Mouse (Mus musculus) G1E (cell line): Measurements from ENCODE around the gene Wdr83. TPM values are rescaled to one million over a fixed set of nuclear protein-coding genes. Genes with fewer than 3 reads are reported as not detected.

ENCODE experiments used
- ATAC-seq: 2 replicates; pipeline ENCODE4 v1.8.0; 2016; ENCODE audit warnings: mild to moderate bottlenecking; ENCODE audit not compliant: insufficient number of reproducible peaks, poor library complexity, low FRiP score, severe bottlenecking; ENCODE audit errors: extremely low read depth
- DNase-seq: peaks from one replicate; pipeline ENCODE4 v3.0.0; 2012; ENCODE audit warnings: low spot score
- H3K27me3 ChIP-seq: 2 replicates; pipeline ENCODE4 v1.6.1; 2012; ENCODE audit warnings: mild to moderate bottlenecking, low read length, inconsistent platforms; ENCODE audit not compliant: insufficient read depth
- H3K36me3 ChIP-seq: replicated peaks from 2 replicates; pipeline ENCODE3; 2012; ENCODE audit warnings: mild to moderate bottlenecking, inconsistent platforms
- H3K4me1 ChIP-seq: 2 replicates; pipeline ENCODE4 v1.6.1; 2012; ENCODE audit warnings: low read depth, low read length, inconsistent platforms, mixed read lengths; ENCODE audit not compliant: insufficient read depth
- H3K4me3 ChIP-seq: 2 replicates; pipeline ENCODE4 v1.5.1; 2012; ENCODE audit warnings: low read depth, mild to moderate bottlenecking, inconsistent platforms, low read length, moderate library complexity, mixed read lengths
- H3K9me3 ChIP-seq: replicated peaks from 2 replicates; pipeline ENCODE4 v1.6.1; 2012; ENCODE audit warnings: inconsistent platforms
- CTCF ChIP-seq: IDR thresholded peaks from 2 replicates; pipeline ENCODE4 v1.5.1; 2012; ENCODE audit warnings: low read depth, low read length, inconsistent platforms, mixed read lengths
- GATA1 ChIP-seq: IDR thresholded peaks from 2 replicates; pipeline ENCODE4 v1.6.1; 2012; ENCODE audit warnings: borderline replicate concordance, low read length, inconsistent platforms, mixed read lengths
- GATA2 ChIP-seq: IDR thresholded peaks from 2 replicates; pipeline ENCODE4 v1.6.1; 2012; ENCODE audit warnings: low read depth, low read length, inconsistent platforms, borderline replicate concordance
- POLR2AphosphoS5 ChIP-seq: IDR thresholded peaks from 2 replicates; pipeline ENCODE4 v1.6.1; 2012; ENCODE audit warnings: low read depth, low read length, inconsistent platforms; ENCODE audit not compliant: insufficient replicate concordance
- TAL1 ChIP-seq: conservative IDR thresholded peaks from 2 replicates; pipeline ENCODE4 v1.6.1; 2012; ENCODE audit warnings: low read depth, low read length, inconsistent platforms, mixed read lengths
- polyA plus RNA-seq: library from polyadenylated mRNA; stranded (reverse); fragments of >175 nt; gene quantifications from 2 replicates; pipeline ENCODE4 v1.2.3, GENCODE M21; 2012
- total RNA-seq, 2 experiments: library from RNA; stranded (forward) in 1 of 2; stranded (reverse) in 1 of 2; fragments of 200-1000 nt in 1 of 2; fragments of >200 nt in 1 of 2; fragmentation: Nextera tagmentation in 1 of 2; gene quantifications; 2 replicates each; pipeline ENCODE4 v1.2.3; 2014 to 2017

Wdr83 gene
- total and polyA plus RNA-seq, 3 experiments = 22.4 to 38.9 (median 27.2) TPM

DNA sequence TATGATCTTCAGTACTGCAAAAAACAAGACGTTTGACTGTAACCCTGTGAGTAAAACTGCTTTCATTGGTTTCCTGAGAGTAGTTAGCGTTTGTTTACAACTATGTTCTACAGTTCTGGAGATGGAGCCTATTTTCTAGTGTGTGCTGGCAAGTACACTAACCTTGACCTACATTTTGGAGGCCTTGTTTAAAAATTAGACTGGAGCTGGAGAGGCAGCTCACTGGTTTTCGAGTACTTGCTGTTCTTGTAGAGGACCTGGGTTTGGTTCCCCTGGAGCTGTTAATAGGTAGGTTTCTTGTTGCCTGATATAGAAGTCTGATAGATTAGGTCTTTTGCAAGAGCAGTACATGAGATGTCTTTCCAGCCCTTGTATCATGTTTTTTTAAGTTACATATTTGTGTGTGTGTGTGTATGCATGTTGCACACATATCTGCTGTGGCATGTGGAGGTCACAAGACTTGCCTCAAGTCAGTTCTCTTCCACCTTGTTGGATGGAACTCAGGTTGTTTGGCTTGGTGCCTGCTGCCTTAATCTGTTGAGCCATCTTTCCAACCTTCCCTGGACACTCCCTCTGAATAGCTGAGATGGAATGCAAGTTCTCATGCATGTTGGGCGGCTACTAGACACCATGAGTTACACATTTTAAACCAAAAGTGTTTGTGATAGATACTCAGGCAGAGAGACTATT lies 48.3 kb downstream of the Wdr83 start:
- Histone ChIP-seq H3K27me3 (no peaks in the 10 kb centered on the region), H3K36me3 (peaks cover 65% of the 10 kb centered on the region), H3K4me3 (no peak overlapping the region), H3K4me1 (peaks cover 70% of the 10 kb centered on the region), H3K9me3 (no peaks in the 10 kb centered on the region)
- TF ChIP-seq POLR2AphosphoS5 = no peak
- no peak for TF ChIP-seq TAL1
- TF ChIP-seq GATA2 = no peak
- TF ChIP-seq GATA1 = no peak
- no peak for TF ChIP-seq CTCF
- no peak for DNase-seq
- ATAC-seq = no peak

- TF ChIP-seq POLR2AphosphoS5 = no peak
- no peak for TF ChIP-seq CTCF
- no peak for TF ChIP-seq GATA1
- no peak for TF ChIP-seq GATA2
- TF ChIP-seq TAL1 = no peak
- ATAC-seq = no peak
- no peaks in the 10 kb centered on the region for H3K27me3 ChIP-seq
- H3K9me3 ChIP-seq = no peaks in the 10 kb centered on the region
- peaks cover 61% of the 10 kb centered on the region for H3K36me3 ChIP-seq
- no peak for DNase-seq
- peak overlapping the region; percentile 95; the same call in 1 of the 2 replicates for H3K4me3 ChIP-seq
- H3K4me1 ChIP-seq = peaks cover 68% of the 10 kb centered on the region
These were observed 51.8 kb downstream of the Wdr83 start for GRCm38 (mm10) chr8:85029271-85029670.

DNA sequence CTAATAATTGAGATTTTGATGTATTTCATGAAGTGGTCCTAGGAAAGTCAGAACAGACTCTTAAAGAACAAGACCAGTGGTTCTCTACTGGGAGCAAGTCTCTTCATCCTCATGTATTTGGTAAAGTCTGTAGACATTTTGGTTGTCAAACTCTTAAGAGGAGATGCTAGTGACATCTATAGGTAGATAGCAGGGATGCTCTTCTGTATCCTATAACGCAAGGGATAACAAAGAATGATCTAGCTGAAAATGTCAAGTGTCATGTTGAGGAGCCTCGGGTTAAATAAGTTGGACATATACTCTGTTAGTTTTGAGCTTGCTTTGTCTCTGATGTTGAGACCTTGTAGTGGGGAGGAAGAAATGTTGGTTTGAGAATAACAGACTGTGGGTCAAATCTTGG lies 53.2 kb downstream of the Wdr83 start:
- Histone ChIP-seq H3K36me3 (peaks cover 61% of the 10 kb centered on the region), H3K4me3 (peak overlapping the region; percentile 95), H3K27me3 (no peaks in the 10 kb centered on the region), H3K9me3 (no peaks in the 10 kb centered on the region), H3K4me1 (peaks cover 69% of the 10 kb centered on the region)
- no peak for ATAC-seq
- DNase-seq = no peak
- TF ChIP-seq POLR2AphosphoS5 = no peak
- no peak for TF ChIP-seq CTCF
- no peak for TF ChIP-seq GATA1
- no peak for TF ChIP-seq GATA2
- no peak for TF ChIP-seq TAL1

DNA sequence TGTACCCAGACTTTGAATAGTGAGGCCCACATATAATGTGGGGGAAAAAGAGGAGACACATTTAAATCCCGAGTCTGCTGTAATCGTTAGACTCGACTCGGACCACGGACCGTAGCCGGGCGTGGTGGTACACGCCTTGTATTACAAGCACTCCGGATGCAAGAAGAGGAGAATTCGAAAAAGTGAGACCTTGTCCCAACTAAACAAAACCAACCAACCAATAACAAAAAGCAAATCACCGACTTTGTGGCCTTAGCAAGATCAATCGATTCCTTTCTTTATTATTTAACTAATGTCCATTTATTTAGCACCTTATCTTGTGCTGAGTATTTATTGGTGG lies 53.6 kb downstream of the Wdr83 start:
- peaks cover 59% of the 10 kb centered on the region for H3K36me3 ChIP-seq

DNA sequence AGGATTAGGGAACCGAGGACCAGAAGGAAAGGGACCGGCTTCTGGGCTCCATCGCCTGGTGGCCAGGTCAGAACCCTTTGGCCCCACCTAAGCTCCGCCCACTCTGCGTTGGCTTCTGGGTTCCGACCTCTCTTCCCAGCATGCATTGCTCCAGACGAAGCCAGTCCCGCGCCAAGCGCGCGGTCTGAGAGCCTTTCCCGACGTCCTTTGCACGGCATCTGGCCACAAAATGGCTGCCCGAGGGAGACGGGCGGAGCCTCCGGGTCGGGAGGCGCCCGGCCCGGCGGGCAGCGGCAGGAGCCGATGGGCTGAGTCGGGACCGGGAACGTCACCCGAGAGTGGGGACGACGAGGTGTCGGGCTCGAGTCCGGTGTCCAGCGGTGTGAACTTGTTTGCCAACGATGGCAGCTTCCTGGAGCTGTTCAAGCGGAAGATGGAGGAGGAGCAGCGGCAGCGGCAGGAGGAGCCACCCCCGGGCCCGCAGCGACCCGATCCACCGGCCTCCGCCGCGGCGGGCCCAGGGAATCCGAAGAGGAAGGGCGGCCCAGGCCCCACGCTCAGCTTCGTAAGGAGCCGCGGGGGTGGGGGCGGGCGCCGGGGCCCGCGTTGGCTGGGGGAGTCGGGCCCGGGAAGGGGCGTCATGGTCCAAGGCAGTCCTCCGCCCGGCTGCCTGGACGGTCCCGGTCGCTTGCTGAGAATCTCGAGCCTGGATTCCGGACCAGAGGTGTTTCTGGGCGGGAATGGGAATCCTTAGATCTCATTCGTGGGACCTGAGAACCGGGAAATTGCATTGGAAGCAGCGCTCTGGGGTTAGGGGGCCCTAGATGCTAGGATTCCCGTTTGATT lies 54.2 kb downstream of the Wdr83 start, which contains the start of gene Trir:
Gene Trir, plus strand, starts transcription at position 154 of the 846 bp plus-strand sequence.
- no peaks in the 10 kb centered on the region for H3K9me3 ChIP-seq
- ATAC-seq = peak; percentile 70
- H3K36me3 ChIP-seq = peaks cover 59% of the 10 kb centered on the region
- TF ChIP-seq GATA2 (no peak), CTCF (no peak), TAL1 (no peak), GATA1 (no peak), POLR2AphosphoS5 (no peak)
- peak; percentile 87 for DNase-seq
- no peaks in the 10 kb centered on the region for H3K27me3 ChIP-seq
- peaks cover 70% of the 10 kb centered on the region for H3K4me1 ChIP-seq
- H3K4me3 ChIP-seq = peak within 1 kb of the TSS; percentile 95

More for the DNA sequence above, 53.6 kb downstream of the Wdr83 start:
- no peak for TF ChIP-seq POLR2AphosphoS5
- no peak for TF ChIP-seq TAL1
- no peak for TF ChIP-seq GATA2
- no peak for TF ChIP-seq GATA1
- TF ChIP-seq CTCF = no peak
- peak overlapping the region; percentile 95 for H3K4me3 ChIP-seq
- peaks cover 68% of the 10 kb centered on the region for H3K4me1 ChIP-seq
- DNase-seq = no peak
- H3K27me3 ChIP-seq = no peaks in the 10 kb centered on the region
- no peak for ATAC-seq
- no peaks in the 10 kb centered on the region for H3K9me3 ChIP-seq

DNA sequence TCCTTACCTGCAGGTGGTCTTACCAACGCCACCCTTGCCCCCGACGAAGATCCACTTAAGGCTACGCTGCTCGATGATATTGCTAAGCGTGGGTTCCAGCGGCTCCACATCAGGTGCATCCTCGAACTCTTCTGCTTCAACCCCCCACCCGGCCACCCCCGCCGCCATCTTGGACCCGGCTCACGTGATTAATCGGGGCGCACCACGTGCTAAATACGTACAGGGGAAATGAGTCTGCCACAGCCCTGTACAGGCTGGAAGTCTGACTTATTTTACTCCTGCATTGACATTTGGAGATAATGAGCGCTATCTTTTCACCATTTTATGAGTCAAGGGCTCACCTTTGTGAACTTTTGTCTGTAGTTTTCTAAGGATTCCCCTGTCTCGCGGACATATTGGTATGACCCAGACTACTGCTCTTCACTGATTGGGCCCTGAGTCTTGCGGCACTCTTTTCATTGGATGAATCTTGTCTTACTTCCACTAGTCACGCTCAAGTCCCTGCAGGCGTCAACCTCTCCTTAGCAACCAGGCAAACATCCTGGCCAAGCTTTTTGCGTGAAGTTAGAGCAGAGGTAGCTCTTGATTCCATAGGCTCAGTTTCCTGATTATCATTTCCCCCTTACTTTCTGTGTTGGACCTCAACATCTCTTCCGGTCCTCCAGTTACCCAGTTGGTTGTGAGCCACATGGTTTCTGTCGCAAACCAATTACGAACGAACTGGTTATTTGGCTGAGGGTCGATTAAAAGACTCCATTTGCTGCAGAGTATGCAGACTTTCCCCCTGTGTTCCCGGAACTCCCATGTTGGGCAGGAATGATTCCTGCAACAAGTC lies 55.8 kb downstream of the Wdr83 start, which contains the start of gene Asna1:
Gene Asna1, minus strand, starts transcription at position 184 of the 835 bp plus-strand sequence.
- TF ChIP-seq CTCF (no peak), TAL1 (no peak), GATA1 (no peak), POLR2AphosphoS5 (no peak), GATA2 (no peak)
- H3K4me1 ChIP-seq = peaks cover 62% of the 10 kb centered on the region

More for the DNA sequence above, 55.8 kb downstream of the Wdr83 start, which contains the start of gene Asna1:
- Histone ChIP-seq H3K4me3 (peak within 1 kb of the TSS; percentile 88), H3K36me3 (peaks cover 60% of the 10 kb centered on the region), H3K9me3 (no peaks in the 10 kb centered on the region), H3K27me3 (no peaks in the 10 kb centered on the region)
- peak; percentile 90 for DNase-seq
- peak; percentile 82 for ATAC-seq

Other genes with a start within 250 kb of the Wdr83 start
Only the 20 nearest of the 29 such genes appear.
- gene Dnase2a, start 172.7 kb downstream of the Wdr83 start, total RNA-seq (2014; fragmentation: Nextera tagmentation) = 116 and 118 TPM in 2 replicates
- 147 and 170 TPM in 2 replicates for gene Dnase2a, start 172.7 kb downstream of the Wdr83 start, total RNA-seq (2017)
- 40.2 and 75.0 TPM in 2 replicates for gene Dnase2a, start 172.7 kb downstream of the Wdr83 start, polyA plus RNA-seq
- gene Mast1, start 143.9 kb downstream of the Wdr83 start, total RNA-seq (2014; fragmentation: Nextera tagmentation) = not detected in 2 replicates
- gene Mast1, start 143.9 kb downstream of the Wdr83 start, total RNA-seq (2017) = 0.23 and 0.27 TPM in 2 replicates
- gene Mast1, start 143.9 kb downstream of the Wdr83 start, polyA plus RNA-seq = 0.16 and 0.25 TPM in 2 replicates
- gene Rtbdn, start 134.3 kb downstream of the Wdr83 start, total RNA-seq (2014; fragmentation: Nextera tagmentation) = not detected in 2 replicates
- 0.11 and 0.12 TPM in 2 replicates for gene Rtbdn, start 134.3 kb downstream of the Wdr83 start, total RNA-seq (2017)
- gene Rtbdn, start 134.3 kb downstream of the Wdr83 start, polyA plus RNA-seq = not detected in 2 replicates
- gene Gm49661, start 111.9 kb downstream of the Wdr83 start, total RNA-seq (2014; fragmentation: Nextera tagmentation) = not detected in 2 replicates
- not detected in 2 replicates for gene Gm49661, start 111.9 kb downstream of the Wdr83 start, total RNA-seq (2017)
- gene Gm49661, start 111.9 kb downstream of the Wdr83 start, polyA plus RNA-seq = not detected in 2 replicates
- 134 and 185 TPM in 2 replicates for gene Prdx2, start 111.7 kb downstream of the Wdr83 start, total RNA-seq (2014; fragmentation: Nextera tagmentation)
- gene Prdx2, start 111.7 kb downstream of the Wdr83 start, total RNA-seq (2017) = 299 and 388 TPM in 2 replicates
- 19.6 and 86.4 TPM in 2 replicates for gene Prdx2, start 111.7 kb downstream of the Wdr83 start, polyA plus RNA-seq
- gene Rnaseh2a, start 111.5 kb downstream of the Wdr83 start, total RNA-seq (2014; fragmentation: Nextera tagmentation) = 162 and 174 TPM in 2 replicates
- 94.1 and 132 TPM in 2 replicates for gene Rnaseh2a, start 111.5 kb downstream of the Wdr83 start, total RNA-seq (2017)
- 477 and 636 TPM in 2 replicates for gene Rnaseh2a, start 111.5 kb downstream of the Wdr83 start, polyA plus RNA-seq
- gene Junb, start 102.6 kb downstream of the Wdr83 start, total RNA-seq (2014; fragmentation: Nextera tagmentation) = 25.6 and 38.5 TPM in 2 replicates
- 23.8 and 33.6 TPM in 2 replicates for gene Junb, start 102.6 kb downstream of the Wdr83 start, total RNA-seq (2017)
- 66.8 and 78.5 TPM in 2 replicates for gene Junb, start 102.6 kb downstream of the Wdr83 start, polyA plus RNA-seq
- gene Hook2, start 90.7 kb downstream of the Wdr83 start, total RNA-seq (2014; fragmentation: Nextera tagmentation) = 2.7 and 3.4 TPM in 2 replicates
- 7.9 and 8.2 TPM in 2 replicates for gene Hook2, start 90.7 kb downstream of the Wdr83 start, total RNA-seq (2017)
- 12.2 and 12.7 TPM in 2 replicates for gene Hook2, start 90.7 kb downstream of the Wdr83 start, polyA plus RNA-seq
- not detected in 2 replicates for gene Best2, start 66.8 kb downstream of the Wdr83 start, total RNA-seq (2014; fragmentation: Nextera tagmentation)
- gene Best2, start 66.8 kb downstream of the Wdr83 start, total RNA-seq (2017) = 0.12 TPM in 1 of 2 replicates, not detected in the other
- not detected in 2 replicates for gene Best2, start 66.8 kb downstream of the Wdr83 start, polyA plus RNA-seq
- 83.6 and 104 TPM in 2 replicates for gene Asna1, start 56.0 kb downstream of the Wdr83 start, total RNA-seq (2014; fragmentation: Nextera tagmentation)
- 110 and 139 TPM in 2 replicates for gene Asna1, start 56.0 kb downstream of the Wdr83 start, total RNA-seq (2017)
- 103 and 136 TPM in 2 replicates for gene Asna1, start 56.0 kb downstream of the Wdr83 start, polyA plus RNA-seq
- 61.3 and 64.2 TPM in 2 replicates for gene Trir, start 54.5 kb downstream of the Wdr83 start, total RNA-seq (2014; fragmentation: Nextera tagmentation)
- gene Trir, start 54.5 kb downstream of the Wdr83 start, total RNA-seq (2017) = 151 and 196 TPM in 2 replicates
- 263 and 317 TPM in 2 replicates for gene Trir, start 54.5 kb downstream of the Wdr83 start, polyA plus RNA-seq
- gene Tnpo2, start 44.4 kb downstream of the Wdr83 start, total RNA-seq (2014; fragmentation: Nextera tagmentation) = 83.8 and 92.5 TPM in 2 replicates
- 38.9 and 52.8 TPM in 2 replicates for gene Tnpo2, start 44.4 kb downstream of the Wdr83 start, total RNA-seq (2017)
- gene Tnpo2, start 44.4 kb downstream of the Wdr83 start, polyA plus RNA-seq = 20.0 and 26.5 TPM in 2 replicates
- gene Fbxw9, start 21.3 kb downstream of the Wdr83 start, total RNA-seq (2014; fragmentation: Nextera tagmentation) = 10.4 and 17.0 TPM in 2 replicates
- 15.9 and 16.1 TPM in 2 replicates for gene Fbxw9, start 21.3 kb downstream of the Wdr83 start, total RNA-seq (2017)
- 33.7 and 34.7 TPM in 2 replicates for gene Fbxw9, start 21.3 kb downstream of the Wdr83 start, polyA plus RNA-seq
- not detected in 2 replicates for gene Gm5741, start 13.3 kb downstream of the Wdr83 start, total RNA-seq (2014; fragmentation: Nextera tagmentation)
- 0.99 and 1.0 TPM in 2 replicates for gene Gm5741, start 13.3 kb downstream of the Wdr83 start, total RNA-seq (2017)
- 0.89 and 1.8 TPM in 2 replicates for gene Gm5741, start 13.3 kb downstream of the Wdr83 start, polyA plus RNA-seq
- gene Dhps, start 9.5 kb downstream of the Wdr83 start, total RNA-seq (2014; fragmentation: Nextera tagmentation) = 42.9 and 58.5 TPM in 2 replicates
- 33.9 and 36.2 TPM in 2 replicates for gene Dhps, start 9.5 kb downstream of the Wdr83 start, total RNA-seq (2017)
- 27.3 and 41.7 TPM in 2 replicates for gene Dhps, start 9.5 kb downstream of the Wdr83 start, polyA plus RNA-seq
- gene Wdr83os, start 566 bp downstream of the Wdr83 start, total RNA-seq (2014; fragmentation: Nextera tagmentation) = 79.0 and 99.0 TPM in 2 replicates
- gene Wdr83os, start 566 bp downstream of the Wdr83 start, total RNA-seq (2017) = 22.0 and 29.4 TPM in 2 replicates
- gene Wdr83os, start 566 bp downstream of the Wdr83 start, polyA plus RNA-seq = 5.0 and 11.7 TPM in 2 replicates
- 91.8 and 105 TPM in 2 replicates for gene Man2b1, start 2.0 kb upstream of the Wdr83 start, total RNA-seq (2014; fragmentation: Nextera tagmentation)
- 87.7 and 88.0 TPM in 2 replicates for gene Man2b1, start 2.0 kb upstream of the Wdr83 start, total RNA-seq (2017)
- gene Man2b1, start 2.0 kb upstream of the Wdr83 start, polyA plus RNA-seq = 12.4 and 19.3 TPM in 2 replicates
- not detected in 2 replicates for gene Zfp791, start 41.8 kb upstream of the Wdr83 start, total RNA-seq (2014; fragmentation: Nextera tagmentation)
- gene Zfp791, start 41.8 kb upstream of the Wdr83 start, total RNA-seq (2017) = 0.12 and 0.16 TPM in 2 replicates
- not detected in 2 replicates for gene Zfp791, start 41.8 kb upstream of the Wdr83 start, polyA plus RNA-seq
- gene Cks1brt, start 70.6 kb upstream of the Wdr83 start, total RNA-seq (2014; fragmentation: Nextera tagmentation) = not detected in 2 replicates
- gene Cks1brt, start 70.6 kb upstream of the Wdr83 start, total RNA-seq (2017) = 0.16 TPM in 1 of 2 replicates, not detected in the other
- gene Cks1brt, start 70.6 kb upstream of the Wdr83 start, polyA plus RNA-seq = not detected in 2 replicates
- gene Olfr371, start 144.7 kb upstream of the Wdr83 start, total RNA-seq (2014; fragmentation: Nextera tagmentation) = not detected in 2 replicates
- gene Olfr371, start 144.7 kb upstream of the Wdr83 start, total RNA-seq (2017) = not detected in 2 replicates
- gene Olfr371, start 144.7 kb upstream of the Wdr83 start, polyA plus RNA-seq = not detected in 2 replicates